Mouse (Mus musculus) lung, embryonic 15.5 days (tissue): ENCODE results near the gene B4galnt4. TPM values are rescaled to one million over a fixed set of nuclear protein-coding genes. Genes with fewer than 3 reads are reported as not detected.

Experiments
- ATAC-seq: fragments of 200-750 bp; cut with Nextera tagmentation; 2 replicates; pipeline ENCODE4 v1.8.0; 2017; ENCODE audit warnings: moderate number of reproducible peaks, borderline replicate concordance; ENCODE audit not compliant: low FRiP score, low TSS enrichment; ENCODE audit errors: extremely low read depth
- H3K27ac ChIP-seq: fragments of 300-500 bp; sonication (generic); 2 replicates; pipeline ENCODE4 v1.5.1; 2015; ENCODE audit warnings: moderate library complexity, mild to moderate bottlenecking, inconsistent platforms
- H3K27me3 ChIP-seq: fragments of 300-500 bp; sonication (generic); 2 replicates; pipeline ENCODE4 v1.6.1; 2015; ENCODE audit warnings: inconsistent platforms
- H3K36me3 ChIP-seq: fragments of 300-500 bp; sonication (generic); 2 replicates; pipeline ENCODE4 v1.6.1; 2015; ENCODE audit warnings: inconsistent platforms
- H3K4me1 ChIP-seq: fragments of 300-500 bp; sonication (generic); 2 replicates; pipeline ENCODE4 v1.6.1; 2015; ENCODE audit warnings: inconsistent platforms
- H3K4me2 ChIP-seq: fragments of 300-500 bp; sonication (generic); 2 replicates; pipeline ENCODE4 v1.6.1; 2015; ENCODE audit warnings: inconsistent platforms, mild to moderate bottlenecking, moderate library complexity
- H3K4me3 ChIP-seq: fragments of 300-500 bp; sonication (generic); 2 replicates; pipeline ENCODE4 v1.5.1; 2015; ENCODE audit warnings: mild to moderate bottlenecking, inconsistent platforms
- H3K9ac ChIP-seq: fragments of 300-500 bp; sonication (generic); 2 replicates; pipeline ENCODE4 v1.6.1; 2015; ENCODE audit warnings: inconsistent platforms
- H3K9me3 ChIP-seq: fragments of 300-500 bp; sonication (generic); 2 replicates; pipeline ENCODE4 v1.6.1; 2016; ENCODE audit warnings: inconsistent platforms
- WGBS: fragments of 180-500 bp; shearing (Covaris S2); methylation state at CpG from one replicate; pipeline ENCODE4 v1.1.7; 2015; 5-methylcytosine and 5-hydroxymethylcytosine counted together
- polyA plus RNA-seq: library from polyadenylated mRNA; unstranded; fragments of >200 nt; fragmentation: Nextera tagmentation; extraction: Ambion mirVana; gene quantifications from 2 replicates; pipeline ENCODE4 v1.2.1, GENCODE M21; 2015

B4galnt4 gene
- polyA plus RNA-seq, 1 experiment from 2014 or later = 5.3 TPM

DNA sequence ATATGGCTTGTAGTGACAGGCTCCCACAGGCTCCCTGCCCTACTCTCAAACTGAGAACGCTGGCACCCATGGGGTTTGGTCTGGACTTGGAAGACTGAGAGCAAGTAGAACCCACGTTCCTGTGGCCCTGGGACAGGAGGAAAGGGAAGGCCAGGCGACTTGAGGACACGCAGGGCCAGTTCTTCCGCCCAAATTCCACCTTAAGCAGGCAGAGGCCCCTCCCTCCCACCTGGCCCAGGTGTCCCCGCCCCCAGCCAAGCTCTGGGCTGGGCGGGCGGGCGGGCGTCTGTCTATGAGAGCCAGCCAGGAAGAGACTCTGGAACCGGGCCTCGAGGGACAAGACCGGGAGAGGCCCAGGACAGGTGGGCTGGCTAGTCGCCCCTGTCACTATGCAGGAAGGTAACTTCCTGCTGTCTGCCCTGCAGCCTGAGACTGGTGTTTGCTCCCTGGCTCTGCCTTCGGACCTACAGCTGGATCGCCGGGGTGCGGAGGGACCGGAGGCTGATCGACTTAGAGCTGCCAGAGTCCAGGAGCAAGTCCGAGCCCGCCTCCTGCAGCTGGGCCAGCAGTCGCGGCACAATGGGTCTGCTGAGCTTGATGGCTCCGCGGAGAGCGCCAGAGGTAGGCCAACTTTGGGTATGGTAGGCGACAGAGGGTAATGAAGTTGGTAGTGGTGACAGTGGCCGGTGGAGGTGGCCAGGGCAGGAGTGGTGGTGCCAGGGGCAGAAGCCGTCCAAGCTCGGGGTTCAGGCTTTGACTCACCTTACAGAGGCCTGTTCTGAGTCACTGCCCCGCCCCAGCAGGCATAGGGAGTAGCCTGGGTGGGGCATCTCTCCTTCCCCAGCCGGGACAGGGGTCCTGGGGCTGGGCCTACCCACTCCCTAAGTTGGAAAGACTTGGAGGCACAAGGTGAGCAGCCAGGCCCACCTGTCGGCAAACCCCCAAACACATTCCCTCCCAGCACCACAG lies 18.9 kb downstream of the B4galnt4 start:
- WGBS = 20% methylated on average over 33 of the region's 34 CpGs
- no peaks in the 10 kb centered on the region for H3K4me1 ChIP-seq
- peak; percentile 53 for ATAC-seq
- H3K9me3 ChIP-seq = no peaks in the 10 kb centered on the region
- peak overlapping the region; percentile 55 for H3K9ac ChIP-seq
- H3K4me2 ChIP-seq = peak overlapping the region; percentile 56
- H3K27me3 ChIP-seq = 0 out of 2 replicates have a peak, but pooled peaks cover under 1% of the 10 kb centered on the region
- no peaks in the 10 kb centered on the region for H3K36me3 ChIP-seq
- peak overlapping the region; percentile 63 for H3K27ac ChIP-seq
- peak overlapping the region; percentile 45 for H3K4me3 ChIP-seq

- Histone ChIP-seq H3K36me3 (no peaks in the 10 kb centered on the region), H3K4me3 (no peak overlapping the region), H3K9ac (no peak overlapping the region), H3K4me1 (peaks cover 16% of the 10 kb centered on the region), H3K27me3 (peaks cover 29% of the 10 kb centered on the region; the same call in 1 of the 2 replicates), H3K27ac (no peak overlapping the region), H3K4me2 (no peak overlapping the region), H3K9me3 (no peaks in the 10 kb centered on the region)
- no peak for ATAC-seq
- 21% methylated on average over 8 of the region's 8 CpGs for WGBS
These were observed 27.0 kb downstream of the B4galnt4 start for GRCm38 (mm10) chr7:141087894-141088293.

- peaks cover 16% of the 10 kb centered on the region for H3K4me1 ChIP-seq
- no peaks in the 10 kb centered on the region for H3K9me3 ChIP-seq
- H3K4me2 ChIP-seq = no peak overlapping the region
- WGBS = 11% methylated on average over 18 of the region's 18 CpGs
- no peaks in the 10 kb centered on the region for H3K36me3 ChIP-seq
- H3K27me3 ChIP-seq = peaks cover 29% of the 10 kb centered on the region; the same call in 1 of the 2 replicates
- no peak overlapping the region for H3K9ac ChIP-seq
- H3K4me3 ChIP-seq = no peak overlapping the region
- ATAC-seq = no peak
- no peak overlapping the region for H3K27ac ChIP-seq
These were observed 27.6 kb downstream of the B4galnt4 start for GRCm38 (mm10) chr7:141088473-141088872.

DNA sequence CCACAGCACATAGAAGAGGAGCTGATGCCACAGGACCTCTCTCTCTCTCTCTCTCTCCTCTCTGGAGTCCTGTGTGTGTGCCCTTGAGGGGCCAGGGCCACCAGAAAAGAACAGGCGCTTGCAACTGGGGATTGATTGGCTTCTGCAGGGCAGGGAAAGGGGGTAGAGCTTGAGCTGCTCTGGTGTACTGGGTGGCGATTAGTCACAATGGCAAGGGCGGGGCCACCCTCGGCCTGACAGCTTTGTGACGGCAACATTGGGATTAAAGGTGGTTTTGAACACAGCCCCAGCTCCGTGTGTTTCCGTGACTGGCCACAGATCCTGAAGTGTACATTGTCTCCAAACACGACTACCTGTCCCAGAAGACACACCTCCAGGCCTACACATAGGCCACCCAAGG lies 29.3 kb downstream of the B4galnt4 start:
- ATAC-seq = no peak
- peaks cover 16% of the 10 kb centered on the region for H3K4me1 ChIP-seq
- no peaks in the 10 kb centered on the region for H3K36me3 ChIP-seq
- no peak overlapping the region for H3K9ac ChIP-seq
- no peak overlapping the region for H3K27ac ChIP-seq
- no peak overlapping the region for H3K4me3 ChIP-seq
- H3K9me3 ChIP-seq = no peaks in the 10 kb centered on the region
- peaks cover 29% of the 10 kb centered on the region; the same call in 1 of the 2 replicates for H3K27me3 ChIP-seq
- no peak overlapping the region for H3K4me2 ChIP-seq
- 68% methylated on average over 8 of the region's 8 CpGs for WGBS

DNA sequence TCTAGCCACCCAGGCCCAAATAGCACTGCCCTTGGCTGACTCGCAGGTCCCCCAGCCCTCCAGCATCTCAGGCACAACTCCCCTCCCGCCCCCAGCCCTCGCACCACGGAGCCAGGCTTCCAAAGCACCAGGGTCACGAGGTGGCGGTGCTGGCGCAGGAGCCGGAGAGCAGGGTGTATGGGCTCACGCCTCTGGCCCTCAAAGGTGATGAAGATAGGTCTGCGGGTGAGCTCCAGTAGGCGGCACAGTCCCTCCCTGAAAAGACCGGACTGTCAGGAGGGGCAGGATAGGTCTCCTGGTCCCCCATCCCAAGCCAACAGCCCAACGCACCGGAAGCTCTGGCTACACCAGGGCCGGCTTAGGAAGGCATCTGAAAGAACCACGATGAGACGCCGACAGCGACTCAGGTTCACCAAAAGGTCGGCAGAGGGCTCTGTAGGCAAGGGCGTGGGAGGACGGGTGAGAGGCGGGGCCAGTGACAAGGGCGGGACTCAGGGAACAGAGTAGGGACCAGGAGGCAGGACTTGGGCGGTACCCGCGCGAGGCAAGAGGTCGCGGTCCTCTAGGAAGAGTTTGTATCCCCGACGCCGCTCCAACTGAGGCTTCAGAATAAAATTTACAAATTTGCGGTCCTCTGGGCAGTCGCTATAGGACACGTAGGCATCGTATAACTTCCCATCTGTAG lies 31.3 kb downstream of the B4galnt4 start:
- Histone ChIP-seq H3K4me1 (peaks cover 19% of the 10 kb centered on the region), H3K27ac (no peak overlapping the region), H3K9me3 (no peaks in the 10 kb centered on the region), H3K9ac (no peak overlapping the region), H3K4me2 (peak overlapping the region; percentile 52), H3K36me3 (no peaks in the 10 kb centered on the region), H3K4me3 (peak overlapping the region; percentile 17), H3K27me3 (peaks cover 26% of the 10 kb centered on the region; the same call in 1 of the 2 replicates)
- 6% methylated on average over 37 of the region's 37 CpGs for WGBS
- ATAC-seq = peak; percentile 88

- Histone ChIP-seq H3K36me3 (no peaks in the 10 kb centered on the region), H3K4me1 (peaks cover 14% of the 10 kb centered on the region), H3K9me3 (no peaks in the 10 kb centered on the region), H3K4me2 (no peak overlapping the region), H3K27me3 (peaks cover 14% of the 10 kb centered on the region; the same call in 1 of the 2 replicates), H3K4me3 (no peak overlapping the region), H3K9ac (no peak overlapping the region), H3K27ac (no peak overlapping the region)
- 68% methylated on average over 6 of the region's 6 CpGs for WGBS
- ATAC-seq = no peak
These were observed 33.0 kb downstream of the B4galnt4 start for GRCm38 (mm10) chr7:141093950-141094349.

- H3K9me3 ChIP-seq = no peaks in the 10 kb centered on the region
- no peak for ATAC-seq
- H3K36me3 ChIP-seq = no peaks in the 10 kb centered on the region
- no peak overlapping the region for H3K27ac ChIP-seq
- peaks cover 18% of the 10 kb centered on the region for H3K4me1 ChIP-seq
- H3K4me3 ChIP-seq = no peak overlapping the region
- peaks cover 14% of the 10 kb centered on the region for H3K27me3 ChIP-seq
- no peak overlapping the region for H3K9ac ChIP-seq
- WGBS = 55% methylated on average over 15 of the region's 15 CpGs
- H3K4me2 ChIP-seq = no peak overlapping the region
These were observed 33.7 kb downstream of the B4galnt4 start for GRCm38 (mm10) chr7:141094487-141095205.

DNA sequence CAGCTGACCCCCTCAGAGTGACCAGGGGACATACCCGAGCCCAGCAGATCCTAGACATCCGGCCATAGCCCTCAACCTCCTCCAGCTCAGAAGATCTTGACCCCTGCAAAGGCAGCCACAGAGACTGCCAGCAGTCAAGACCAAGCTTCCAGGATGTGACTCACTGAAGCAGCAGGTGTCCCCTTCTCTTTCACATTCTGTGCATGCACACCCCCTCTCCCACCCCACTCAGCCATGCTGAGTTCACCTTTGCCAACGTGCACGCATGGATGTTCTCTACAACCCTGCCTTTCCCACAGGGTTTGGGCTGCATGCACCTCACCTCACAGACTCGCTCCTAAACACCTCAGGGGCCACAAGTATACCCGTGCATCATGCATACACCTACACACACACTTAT lies 35.1 kb downstream of the B4galnt4 start:
- Histone ChIP-seq H3K4me1 (peaks cover 28% of the 10 kb centered on the region), H3K9me3 (no peaks in the 10 kb centered on the region), H3K36me3 (no peaks in the 10 kb centered on the region), H3K4me2 (peak overlapping the region; percentile 38), H3K9ac (no peak overlapping the region), H3K27me3 (peaks cover 26% of the 10 kb centered on the region), H3K4me3 (peak overlapping the region; percentile 19), H3K27ac (no peak overlapping the region)
- WGBS = 72% methylated on average over 6 of the region's 6 CpGs
- no peak for ATAC-seq

- Histone ChIP-seq H3K36me3 (no peaks in the 10 kb centered on the region), H3K9ac (no peak overlapping the region), H3K27me3 (peaks cover 32% of the 10 kb centered on the region), H3K4me3 (peak overlapping the region; percentile 19), H3K4me2 (peak overlapping the region; percentile 38), H3K9me3 (no peaks in the 10 kb centered on the region), H3K4me1 (peaks cover 28% of the 10 kb centered on the region), H3K27ac (peak overlapping the region; percentile 45; the same call in 1 of the 2 replicates)
- 35% methylated on average over 6 of the region's 6 CpGs for WGBS
- peak; percentile 35; the same call in 1 of the 2 replicates for ATAC-seq
These were observed 35.7 kb downstream of the B4galnt4 start for GRCm38 (mm10) chr7:141096649-141097056.

DNA sequence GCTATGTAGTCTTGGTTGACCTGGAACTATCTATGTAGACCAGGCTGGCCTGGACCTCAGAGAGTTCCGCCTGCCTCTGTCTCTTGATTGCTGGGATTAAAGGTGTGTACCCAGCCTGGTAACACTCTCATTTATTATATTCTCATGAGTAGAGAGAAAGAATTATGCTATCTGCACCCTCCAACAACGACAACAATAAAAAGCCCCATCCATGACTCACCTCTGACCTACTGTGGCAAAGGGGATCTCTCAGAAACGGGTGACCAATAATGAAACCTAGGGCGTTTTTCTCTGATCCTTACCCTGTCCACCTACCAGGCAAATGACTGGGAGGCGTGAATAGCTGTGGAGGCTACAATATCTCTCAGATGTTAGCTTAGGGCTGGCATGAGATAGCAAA lies 36.3 kb downstream of the B4galnt4 start:
- no peaks in the 10 kb centered on the region for H3K36me3 ChIP-seq
- 83% methylated on average over 5 of the region's 5 CpGs for WGBS
- ATAC-seq = no peak
- H3K9ac ChIP-seq = no peak overlapping the region
- H3K27ac ChIP-seq = no peak overlapping the region
- H3K4me3 ChIP-seq = no peak overlapping the region
- H3K27me3 ChIP-seq = peaks cover 34% of the 10 kb centered on the region
- no peaks in the 10 kb centered on the region for H3K9me3 ChIP-seq
- no peak overlapping the region for H3K4me2 ChIP-seq
- peaks cover 24% of the 10 kb centered on the region for H3K4me1 ChIP-seq

GRCm38 (mm10) chr7:141099911-141100691 lies 39.2 kb downstream of the B4galnt4 start, which contains the start of gene Sigirr:
Sigirr (minus strand) TSS chr7:141100572.
- H3K4me1 ChIP-seq = peaks cover 16% of the 10 kb centered on the region
- peak within 1 kb of the TSS; percentile 81 for H3K27ac ChIP-seq
- H3K9ac ChIP-seq = peak within 1 kb of the TSS; percentile 53
- peaks cover 34% of the 10 kb centered on the region for H3K27me3 ChIP-seq
- H3K9me3 ChIP-seq = no peaks in the 10 kb centered on the region
- H3K4me3 ChIP-seq = peak within 1 kb of the TSS; percentile 47
- H3K4me2 ChIP-seq = peak within 1 kb of the TSS; percentile 86
- WGBS = 1% methylated on average over 56 of the region's 56 CpGs
- no peaks in the 10 kb centered on the region for H3K36me3 ChIP-seq
- ATAC-seq = peak; percentile 49; the same call in 1 of the 2 replicates
